Mouse (Mus musculus) ZHBTc4 (cell line): ENCODE measurements around the gene Mycl.

Source experiments
- DNase-seq: peaks from one replicate; pipeline ENCODE4 v3.0.0-alpha.2; 2011; ENCODE audit warnings: low read depth, low spot score

The Mycl gene

DNA sequence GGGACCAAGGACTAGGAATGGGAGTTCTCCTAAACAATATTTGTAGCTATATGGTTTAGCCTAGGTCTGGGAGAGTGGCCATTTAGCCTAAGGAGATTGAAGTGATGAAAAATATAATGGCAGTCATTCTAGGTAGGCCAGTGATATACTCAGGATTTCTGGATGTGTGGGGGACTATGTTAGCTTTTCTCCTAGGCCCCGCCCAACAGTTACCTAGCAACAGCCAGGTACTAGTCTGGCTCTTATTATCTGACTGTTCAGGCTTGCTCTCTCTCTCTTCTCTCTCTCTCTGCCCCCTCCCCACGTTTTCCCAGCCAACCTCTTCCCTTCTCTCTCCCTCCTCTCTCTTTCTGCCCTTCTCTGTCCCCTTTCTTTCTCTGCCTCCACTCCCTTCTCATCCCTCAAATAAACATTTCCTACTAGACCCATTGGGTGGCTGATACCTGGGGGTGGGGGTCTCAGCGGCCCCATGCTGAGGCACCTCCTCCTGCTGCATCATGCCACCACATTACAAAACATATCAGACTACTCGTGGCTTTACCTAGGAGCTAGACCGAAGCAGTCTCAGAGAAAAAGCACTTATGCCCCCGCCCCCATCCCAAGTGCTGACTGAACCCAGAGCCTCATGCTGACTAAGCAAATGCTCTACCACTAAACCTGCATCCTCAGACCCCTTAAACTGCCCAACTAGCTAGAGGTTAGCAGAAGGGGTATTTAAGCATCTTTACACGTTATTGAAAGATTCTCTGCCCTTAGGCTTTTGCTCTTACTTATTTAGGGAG lies 19.2 kb downstream of the Mycl start:
- no peak for DNase-seq

DNA sequence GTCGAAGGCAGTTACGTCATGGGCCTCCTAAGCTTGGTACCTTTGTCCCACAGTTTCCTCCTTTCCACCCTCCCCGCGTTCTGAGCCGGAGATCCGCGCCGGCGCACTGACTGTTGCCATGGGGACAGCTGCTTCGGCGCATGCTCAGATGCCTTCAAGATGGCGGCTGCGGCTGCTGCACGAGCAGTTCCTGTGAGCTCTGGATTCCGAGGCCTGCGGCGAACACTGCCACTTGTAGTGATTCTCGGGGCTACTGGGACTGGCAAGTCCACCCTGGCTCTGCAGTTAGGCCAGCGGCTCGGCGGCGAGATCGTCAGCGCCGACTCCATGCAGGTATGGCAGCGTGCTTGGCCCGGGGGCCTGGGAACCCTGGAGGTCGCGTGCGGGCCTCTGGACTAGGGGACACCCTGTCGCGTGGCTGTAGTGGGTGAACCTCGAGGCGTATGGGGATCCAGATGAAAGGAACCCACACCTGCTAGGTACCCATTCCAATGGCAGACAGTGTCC lies 21.1 kb downstream of the Mycl start, which contains the start of gene Trit1:
Gene Trit1, plus strand, starts transcription at position 147 of the 507 bp plus-strand sequence.
- peak; percentile 97 for DNase-seq

GRCm38 (mm10) chr4:123021591-123021990 lies 26.1 kb downstream of the Mycl start:
- no peak for DNase-seq

DNA sequence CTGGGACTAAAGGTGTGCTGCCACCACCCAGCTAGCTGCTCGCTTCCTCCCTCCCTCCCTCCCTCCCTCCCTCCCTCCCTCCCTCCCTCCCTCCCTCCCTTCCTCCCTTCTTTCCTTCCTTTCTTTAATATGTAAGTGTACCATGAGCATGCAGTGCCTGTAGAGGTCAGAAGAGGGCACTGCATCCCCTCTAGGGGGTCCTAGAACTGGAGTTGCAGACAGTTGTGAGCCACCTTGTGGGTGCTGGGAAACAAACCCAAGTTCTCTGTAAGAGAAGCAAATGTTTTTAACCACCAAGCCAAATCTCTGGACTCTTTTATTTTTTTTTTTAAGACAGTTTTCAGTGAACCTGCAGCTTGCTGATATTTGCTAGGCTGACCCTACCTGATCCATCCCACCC lies 27.4 kb downstream of the Mycl start:
- DNase-seq, result peak; percentile 70

DNA sequence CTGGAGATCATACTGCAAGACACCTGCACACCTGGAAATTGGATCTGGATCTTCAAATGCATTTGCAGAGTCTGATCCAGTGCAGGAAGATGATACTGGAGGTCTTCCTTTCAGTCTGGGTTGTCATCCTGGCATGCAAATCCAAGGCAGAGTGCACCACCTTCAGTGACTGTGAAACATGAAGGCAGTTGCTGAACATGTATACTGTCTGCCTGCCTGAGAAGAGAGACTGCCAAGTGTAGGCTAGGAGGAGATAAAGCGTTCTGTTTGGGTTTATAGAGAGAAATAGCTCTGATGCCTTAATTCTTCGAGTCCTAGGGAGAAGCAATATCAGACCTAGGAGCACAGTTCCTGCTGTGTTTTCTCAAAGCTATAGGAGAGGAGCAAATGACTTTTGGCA lies 30.0 kb downstream of the Mycl start:
- no peak for DNase-seq

DNA sequence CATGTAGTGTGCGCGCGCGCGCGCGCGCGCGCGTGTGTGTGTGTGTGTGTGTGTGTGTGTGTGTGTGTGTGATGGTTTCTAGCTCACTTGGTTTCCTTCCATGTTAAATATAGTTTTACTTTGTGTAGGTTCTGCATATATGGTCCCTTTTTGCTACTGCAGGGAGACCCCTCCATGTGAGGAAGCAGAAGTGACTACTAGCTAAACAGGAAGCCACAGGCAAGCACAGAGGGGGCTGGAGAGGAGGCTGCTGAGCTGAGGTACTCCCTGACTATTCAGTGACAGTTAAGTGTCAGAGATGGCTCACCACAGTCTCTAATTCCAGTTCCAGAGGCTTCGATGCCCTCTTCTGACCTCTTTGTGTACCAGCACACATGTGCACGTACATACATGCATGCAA lies 30.7 kb downstream of the Mycl start:
- DNase-seq, result no peak

DNA sequence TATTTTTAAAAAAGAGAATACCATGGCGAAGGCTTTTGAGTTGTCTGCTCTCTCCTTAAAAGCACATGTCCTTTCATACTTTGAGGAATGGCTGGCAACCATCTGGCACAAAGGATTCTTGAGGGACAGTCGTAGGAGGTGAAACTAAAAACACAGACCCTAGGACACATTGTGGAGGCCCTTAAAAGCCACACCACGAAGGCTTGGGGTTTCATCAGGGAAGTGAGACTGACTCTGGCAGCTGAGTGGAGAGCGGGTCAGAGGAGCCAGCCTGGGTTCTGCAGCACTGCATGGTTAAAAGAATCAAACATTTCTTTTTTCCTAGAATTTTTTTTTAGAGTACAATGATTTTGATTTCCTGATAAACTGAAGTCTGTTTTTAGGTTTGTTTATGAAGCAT lies 31.1 kb downstream of the Mycl start:
- no peak for DNase-seq

DNA sequence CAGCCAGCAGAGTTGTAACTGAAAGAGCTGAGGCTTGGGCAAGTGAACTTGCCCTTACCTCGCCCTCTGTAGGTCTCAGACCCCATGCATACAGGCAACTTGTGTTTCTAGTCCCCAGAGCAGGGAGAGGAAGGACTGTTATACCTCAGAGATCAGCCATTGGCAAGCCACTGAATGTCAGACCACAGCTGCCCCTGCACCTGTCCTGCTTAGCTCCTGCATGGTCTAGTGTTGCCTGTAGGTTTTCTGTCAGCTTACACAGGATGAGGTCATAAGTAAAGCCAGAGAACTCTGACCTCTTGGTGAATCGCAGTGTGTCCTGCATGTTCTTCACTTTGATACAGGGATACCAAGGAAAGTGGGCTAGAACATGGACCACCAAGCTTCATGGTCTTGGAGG lies 39.4 kb downstream of the Mycl start:
- DNase-seq, result no peak

- no peak for DNase-seq
These were observed 40.2 kb downstream of the Mycl start for GRCm38 (mm10) chr4:123035636-123036035.

DNA sequence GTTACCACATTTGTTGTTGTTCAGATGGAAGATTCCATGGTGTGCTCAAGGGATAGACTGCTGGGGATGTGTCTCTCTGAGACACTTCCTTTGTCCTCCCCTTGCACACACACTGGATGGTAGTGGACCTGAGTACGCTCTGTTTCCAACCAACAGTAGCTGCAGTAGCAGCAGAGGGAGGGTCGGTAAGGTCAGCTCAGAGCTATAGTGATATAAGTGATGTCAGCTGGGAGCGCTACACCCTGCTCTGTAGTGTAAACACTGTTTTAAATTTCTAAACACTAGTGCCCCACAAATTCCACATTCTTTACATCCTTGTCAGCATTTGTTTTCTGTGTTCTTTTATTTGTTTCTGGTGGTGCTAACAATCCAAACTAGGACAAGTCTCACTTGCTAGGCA lies 41.3 kb downstream of the Mycl start:
- DNase-seq, result no peak

GRCm38 (mm10) chr4:123041131-123041530 lies 45.7 kb downstream of the Mycl start:
- DNase-seq, result no peak

DNA sequence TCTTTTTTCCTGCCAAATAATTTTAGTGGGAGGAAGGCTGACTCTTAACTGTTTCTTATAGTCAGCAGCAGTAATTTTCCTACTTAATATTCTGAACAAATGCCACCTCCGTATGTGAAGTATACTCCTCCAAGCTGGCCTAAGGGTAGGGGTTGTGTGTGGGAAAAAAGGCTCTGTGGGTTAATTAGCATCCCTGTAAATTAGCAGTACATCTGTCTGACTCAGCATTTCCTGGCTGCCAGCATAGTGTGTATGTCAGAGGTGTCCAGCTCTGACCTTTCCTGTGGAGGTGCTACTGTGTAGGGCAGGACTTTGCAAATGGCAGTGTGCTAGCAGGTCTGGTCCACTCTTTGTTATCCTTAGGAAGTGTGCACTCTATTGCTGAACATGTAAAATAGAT lies 48.4 kb downstream of the Mycl start:
- no peak for DNase-seq

GRCm38 (mm10) chr4:123044842-123045241 lies 49.4 kb downstream of the Mycl start:
- DNase-seq, result no peak

DNA sequence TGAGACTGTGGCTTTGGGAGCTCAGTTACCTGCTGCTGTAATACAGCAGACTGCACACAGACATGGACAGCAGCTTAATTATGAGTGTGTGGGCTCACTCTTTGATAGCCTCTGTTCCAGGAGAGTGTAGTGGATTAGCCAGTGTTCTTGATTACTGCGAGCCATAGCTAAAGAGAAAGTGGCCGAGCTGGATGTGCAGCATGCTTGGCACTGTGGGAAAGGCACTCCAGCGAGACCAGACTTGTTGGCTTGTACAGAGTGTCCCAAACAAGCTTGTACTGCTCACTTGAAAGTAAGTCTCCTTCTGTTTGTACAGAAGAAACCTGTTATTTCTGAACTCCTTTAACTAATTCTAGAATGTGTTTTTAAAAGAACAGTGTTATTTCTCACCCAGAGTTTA lies 50.8 kb downstream of the Mycl start:
- DNase-seq, result no peak

GRCm38 (mm10) chr4:123050681-123051211 lies 55.3 kb downstream of the Mycl start:
- peak; percentile 75 for DNase-seq
